Mouse (Mus musculus) lung, postnatal 0 days (tissue): ENCODE results near the gene Bhlhb9.

Experiments used
- CTCF ChIP-seq: IDR thresholded peaks from 2 replicates; pipeline ENCODE4 v1.5.1; 2016; ENCODE audit warnings: antibody characterized with exemption, mild to moderate bottlenecking
- EP300 ChIP-seq: IDR thresholded peaks from 2 replicates; pipeline ENCODE4 v1.6.1; 2016; ENCODE audit warnings: antibody characterized with exemption, mild to moderate bottlenecking, control low read depth

- TF ChIP-seq CTCF, result no peak
- TF ChIP-seq EP300, result no peak
Measured at GRCm38 (mm10) chrX:135879626-135880025, 82.2 kb downstream of the Bhlhb9 start.
